Mouse (Mus musculus) urinary bladder, adult 2 months (tissue): ENCODE measurements around the gene Nrcam. TPM values are rescaled to one million over a fixed set of nuclear protein-coding genes. Genes with fewer than 3 reads are reported as not detected.

Experiments used
- DNase-seq: peaks from one replicate; pipeline ENCODE4 v3.0.0; 2022; ENCODE audit warnings: low spot score
- polyA plus RNA-seq: library from polyadenylated mRNA; depleted of rRNA; stranded (reverse); fragments of >200 nt; gene quantifications from 2 replicates; pipeline ENCODE4 v1.2.3, GENCODE M21; 2012; rRNA removed

The Nrcam gene
- polyA plus RNA-seq, 1 experiment = 0.29 TPM

DNA sequence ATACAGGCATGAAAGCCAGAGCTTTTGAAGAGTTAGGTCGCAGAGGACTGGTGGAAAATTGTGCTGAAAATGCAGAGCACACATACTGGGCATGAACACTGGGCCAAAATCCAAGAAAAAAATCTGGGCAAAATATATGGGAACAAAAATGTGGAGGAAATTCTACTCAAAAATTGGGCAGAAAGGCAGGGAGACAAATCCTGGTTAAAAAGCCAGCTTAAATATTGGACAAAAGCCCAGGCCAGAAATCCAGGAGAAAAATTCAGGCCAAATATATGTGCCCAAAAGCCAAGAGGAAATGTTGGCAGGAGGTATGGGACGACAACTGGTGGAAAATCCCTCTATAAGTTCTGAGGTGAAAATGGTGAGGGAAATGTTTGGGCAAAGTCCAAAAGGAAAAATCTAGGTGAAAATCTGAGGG lies 288.3 kb downstream of the Nrcam start:
- no peak for DNase-seq

DNA sequence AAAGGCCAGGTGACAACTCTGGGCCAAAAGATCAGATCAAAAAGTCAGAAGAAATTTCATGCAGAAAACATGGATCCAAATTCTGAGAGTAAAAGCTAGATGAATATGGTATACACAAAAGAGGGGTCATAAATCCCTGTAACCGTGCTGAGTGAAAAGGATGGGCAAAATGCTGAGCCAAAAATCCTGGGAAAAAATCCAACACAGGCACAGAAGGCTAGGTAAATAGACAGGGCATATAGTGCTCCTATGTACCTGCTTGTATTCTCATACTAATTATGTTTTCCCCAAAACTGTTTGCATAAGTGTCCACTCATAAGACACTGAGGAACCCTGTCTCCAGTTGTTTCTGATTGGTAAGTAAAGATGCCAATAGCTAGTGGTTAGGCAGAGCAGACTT lies 288.8 kb downstream of the Nrcam start:
- DNase-seq = no peak

DNA sequence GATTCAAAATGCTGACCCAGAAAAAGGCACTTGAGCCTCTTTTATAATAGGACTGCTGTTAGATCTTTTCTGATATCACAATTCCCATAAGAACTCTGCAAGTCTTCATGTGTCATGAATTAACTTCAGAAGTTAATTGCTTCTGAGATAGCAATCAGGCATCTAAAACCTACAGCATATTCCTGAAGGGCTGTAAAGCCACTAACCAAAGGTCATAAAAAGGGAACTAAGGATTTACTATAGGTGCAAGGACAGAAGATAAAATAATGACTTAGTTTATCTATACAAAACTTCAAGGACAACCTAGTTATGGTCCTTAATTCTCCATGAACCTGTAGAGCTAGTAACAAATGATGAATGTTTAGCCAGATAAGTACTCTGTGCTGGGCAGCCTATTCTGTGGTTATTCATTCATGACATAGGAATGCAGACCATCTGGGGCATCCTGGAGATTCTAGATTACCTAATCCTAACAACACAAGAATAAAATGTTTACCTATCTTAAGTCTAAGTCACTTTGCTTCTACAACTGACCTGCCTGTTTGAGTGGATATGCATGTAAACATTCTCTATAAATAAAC lies 310.7 kb downstream of the Nrcam start:
- DNase-seq = no peak

DNA sequence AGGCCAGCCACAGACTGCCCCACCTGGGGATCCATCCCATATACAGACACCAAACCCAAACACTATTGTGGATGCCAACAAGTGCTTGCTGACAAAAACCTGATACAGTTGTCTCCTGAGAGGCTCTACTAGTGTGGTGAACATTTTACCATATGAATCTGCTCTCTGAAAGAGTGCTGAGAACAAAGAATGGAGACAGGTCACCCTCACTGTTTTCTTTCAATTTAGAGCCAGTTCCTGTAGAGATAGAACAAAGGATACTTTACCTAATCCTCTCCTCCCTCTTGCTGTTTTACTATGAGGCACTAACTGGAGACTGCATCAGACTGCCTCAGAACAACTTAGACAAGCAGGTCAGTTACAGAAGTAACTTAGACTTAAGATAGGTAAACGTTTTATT lies 311.9 kb downstream of the Nrcam start:
- no peak for DNase-seq

Other genes starting within 250 kb of the Nrcam start
- gene Dnajb9, start 118.6 kb upstream of the Nrcam start, polyA plus RNA-seq = 17.3 and 20.5 TPM in 2 replicates
- 46.2 and 48.0 TPM in 2 replicates for gene Pnpla8, start 107.5 kb upstream of the Nrcam start, polyA plus RNA-seq